Mouse (Mus musculus): ENCODE results near the gene Gpsm1. TPM values are rescaled to one million over a fixed set of nuclear protein-coding genes. Genes with fewer than 3 reads are reported as not detected.

Gene Gpsm1
- polyA plus RNA-seq, 1 experiment from 2014 or later = 36.5 TPM

DNA sequence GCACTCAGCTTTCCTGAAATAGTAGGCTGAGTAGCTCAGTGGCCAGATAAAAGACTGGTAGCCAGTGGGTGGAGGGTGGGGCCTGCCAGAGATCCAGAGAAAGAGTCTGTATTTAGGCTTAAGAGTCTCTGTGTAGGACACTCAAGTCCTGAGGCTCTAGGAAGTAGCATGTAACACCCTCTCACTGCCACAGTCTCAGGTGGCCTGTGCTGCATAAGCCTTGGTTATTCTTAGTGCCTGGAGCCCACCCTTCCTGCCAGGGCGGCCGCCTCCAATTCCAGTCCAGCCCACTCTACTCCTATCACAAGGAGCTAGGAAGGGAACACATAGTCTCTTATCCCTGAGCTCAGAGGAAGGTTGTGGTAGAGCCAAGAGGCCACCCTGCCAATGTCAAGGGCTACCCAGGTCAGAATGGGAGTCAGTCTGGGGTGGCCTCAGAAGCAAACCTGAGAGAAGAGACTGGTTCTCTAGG lies 26.2 kb downstream of the Gpsm1 start:
- peak overlapping the region; percentile 62 for H3K9ac ChIP-seq (ENCODE audit: low read length)
- no peaks in the 10 kb centered on the region for H3K9me3 ChIP-seq (ENCODE audit: control insufficient read depth, low read length)
- ATAC-seq (ENCODE audit: insufficient number of reproducible peaks, insufficient read depth, low FRiP score, low read depth) = peak; percentile 34
- peaks cover 48% of the 10 kb centered on the region for H3K36me3 ChIP-seq (ENCODE audit: control insufficient read depth, insufficient read depth, low read length)
- peak overlapping the region; percentile 93 to 98 for H3K27ac ChIP-seq (replicated peaks in 1 of 2; ENCODE audit: control insufficient read depth in 1 of 2, insufficient read depth in 1 of 2, low read depth in 2 of 2, low read length in 2 of 2)
- H3K27me3 ChIP-seq (ENCODE audit: control insufficient read depth, insufficient read depth, low read length) = no peaks in the 10 kb centered on the region
- peaks cover 51% of the 10 kb centered on the region in 2 experiments for H3K4me1 ChIP-seq (ENCODE audit: control insufficient read depth in 2 of 2, insufficient read depth in 2 of 2, low read length in 2 of 2)
- no peak overlapping the region for H3K4me3 ChIP-seq (ENCODE audit: control insufficient read depth in 1 of 2, insufficient read depth in 1 of 2, low read depth in 1 of 2, low read length in 2 of 2)
- WGBS = 9% methylated on average over 2 of the region's 2 CpGs
- H3K4me2 ChIP-seq (ENCODE audit: low read length) = peak overlapping the region; percentile 55

- Histone ChIP-seq H3K4me3 (ENCODE audit: control insufficient read depth in 1 of 2, insufficient read depth in 1 of 2, low read depth in 1 of 2, low read length in 2 of 2) (no peak overlapping the region), H3K36me3 (ENCODE audit: control insufficient read depth, insufficient read depth, low read length) (peaks cover 53% of the 10 kb centered on the region), H3K4me1 (ENCODE audit: control insufficient read depth in 2 of 2, insufficient read depth in 2 of 2, low read length in 2 of 2) (peaks cover 51% of the 10 kb centered on the region in 2 experiments), H3K27me3 (ENCODE audit: control insufficient read depth, insufficient read depth, low read length) (no peaks in the 10 kb centered on the region), H3K4me2 (ENCODE audit: low read length) (peak overlapping the region; percentile 55), H3K27ac (replicated peaks in 1 of 2; ENCODE audit: control insufficient read depth in 1 of 2, insufficient read depth in 1 of 2, low read depth in 2 of 2, low read length in 2 of 2) (peak overlapping the region; percentile 93 to 98), H3K9me3 (ENCODE audit: control insufficient read depth, low read length) (no peaks in the 10 kb centered on the region), H3K9ac (ENCODE audit: low read length) (peak overlapping the region; percentile 62)
- 18% methylated on average over 10 of the region's 10 CpGs for WGBS
- peak; percentile 75 for ATAC-seq (ENCODE audit: insufficient number of reproducible peaks, insufficient read depth, low FRiP score, low read depth)
These were observed 26.7 kb downstream of the Gpsm1 start for GRCm38 (mm10) chr2:26342044-26342443.

- Histone ChIP-seq H3K36me3 (ENCODE audit: control insufficient read depth, insufficient read depth, low read length) (peaks cover 61% of the 10 kb centered on the region), H3K4me2 (ENCODE audit: low read length) (peak overlapping the region; percentile 22), H3K9me3 (ENCODE audit: control insufficient read depth, low read length) (no peaks in the 10 kb centered on the region), H3K27ac (replicated peaks in 1 of 2; ENCODE audit: control insufficient read depth in 1 of 2, insufficient read depth in 1 of 2, low read depth in 2 of 2, low read length in 2 of 2) (peak overlapping the region; percentile 93 to 98), H3K9ac (ENCODE audit: low read length) (peak overlapping the region; percentile 23; the same call in 1 of the 2 replicates), H3K27me3 (ENCODE audit: control insufficient read depth, insufficient read depth, low read length) (no peaks in the 10 kb centered on the region), H3K4me3 (ENCODE audit: control insufficient read depth in 1 of 2, insufficient read depth in 1 of 2, low read depth in 1 of 2, low read length in 2 of 2) (no peak overlapping the region), H3K4me1 (ENCODE audit: control insufficient read depth in 2 of 2, insufficient read depth in 2 of 2, low read length in 2 of 2) (peaks cover 51% of the 10 kb centered on the region in 2 experiments)
- 48% methylated on average over 11 of the region's 11 CpGs for WGBS
- ATAC-seq (ENCODE audit: insufficient number of reproducible peaks, insufficient read depth, low FRiP score, low read depth) = peak; percentile 15; the same call in 1 of the 2 replicates
These were observed 27.5 kb downstream of the Gpsm1 start for GRCm38 (mm10) chr2:26342609-26343490.

DNA sequence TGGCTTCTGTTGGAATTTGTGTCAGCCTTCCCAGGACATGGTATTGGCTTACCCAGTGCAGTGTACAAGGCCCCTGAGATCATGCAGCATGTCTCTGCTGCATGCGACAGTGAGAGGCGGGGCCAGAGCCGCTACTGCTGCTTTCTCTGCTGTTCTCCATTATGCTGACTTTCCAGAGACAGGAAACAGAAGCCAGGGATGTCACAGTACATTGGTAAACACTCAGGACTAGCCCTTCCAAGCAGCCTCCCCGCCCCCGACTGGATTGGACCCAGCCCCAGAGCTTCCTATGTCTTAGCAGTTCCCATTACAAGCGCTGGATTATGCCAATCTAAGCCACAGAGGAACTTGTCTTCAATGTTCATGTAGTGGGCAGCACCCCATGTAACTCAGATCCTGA lies 32.9 kb downstream of the Gpsm1 start:
- H3K4me3 ChIP-seq (ENCODE audit: control insufficient read depth in 1 of 2, insufficient read depth in 1 of 2, low read depth in 1 of 2, low read length in 2 of 2) = no peak overlapping the region
- no peaks in the 10 kb centered on the region for H3K27me3 ChIP-seq (ENCODE audit: control insufficient read depth, insufficient read depth, low read length)
- H3K9ac ChIP-seq (ENCODE audit: low read length) = no peak overlapping the region
- peaks cover 70% of the 10 kb centered on the region for H3K36me3 ChIP-seq (ENCODE audit: control insufficient read depth, insufficient read depth, low read length)
- no peak overlapping the region for H3K4me2 ChIP-seq (ENCODE audit: low read length)
- peaks cover 17 to 18% of the 10 kb centered on the region in 2 experiments for H3K4me1 ChIP-seq (ENCODE audit: control insufficient read depth in 2 of 2, insufficient read depth in 2 of 2, low read length in 2 of 2)
- 46% methylated on average over 6 of the region's 6 CpGs for WGBS
- peak overlapping the region; percentile 49 to 64; a peak in 3 of 4 replicates for H3K27ac ChIP-seq (replicated peaks in 1 of 2; ENCODE audit: control insufficient read depth in 1 of 2, insufficient read depth in 1 of 2, low read depth in 2 of 2, low read length in 2 of 2)
- no peak for ATAC-seq (ENCODE audit: insufficient number of reproducible peaks, insufficient read depth, low FRiP score, low read depth)
- no peaks in the 10 kb centered on the region for H3K9me3 ChIP-seq (ENCODE audit: control insufficient read depth, low read length)

- WGBS = 3% methylated on average over 62 of the region's 62 CpGs
- peak; percentile 46; the same call in 1 of the 2 replicates for ATAC-seq (ENCODE audit: insufficient number of reproducible peaks, insufficient read depth, low FRiP score, low read depth)
- no peaks in the 10 kb centered on the region for H3K9me3 ChIP-seq (ENCODE audit: control insufficient read depth, low read length)
These were observed 36.3 kb downstream of the Gpsm1 start, which contains the start of gene Dnlz for GRCm38 (mm10) chr2:26351358-26352290. TSS of gene Dnlz (minus strand) at chr2:26352110.

GRCm38 (mm10) chr2:26352291-26352910 lies 37.1 kb downstream of the Gpsm1 start:
- 3% methylated on average over 36 of the region's 36 CpGs for WGBS
- Histone ChIP-seq H3K9me3 (ENCODE audit: control insufficient read depth, low read length) (no peaks in the 10 kb centered on the region), H3K27ac (replicated peaks in 1 of 2; ENCODE audit: control insufficient read depth in 1 of 2, insufficient read depth in 1 of 2, low read depth in 2 of 2, low read length in 2 of 2) (no peak overlapping the region), H3K4me3 (ENCODE audit: control insufficient read depth in 1 of 2, insufficient read depth in 1 of 2, low read depth in 1 of 2, low read length in 2 of 2) (peak overlapping the region; percentile 89 to 93), H3K36me3 (ENCODE audit: control insufficient read depth, insufficient read depth, low read length) (peaks cover 31% of the 10 kb centered on the region), H3K27me3 (ENCODE audit: control insufficient read depth, insufficient read depth, low read length) (no peaks in the 10 kb centered on the region), H3K4me1 (ENCODE audit: control insufficient read depth in 2 of 2, insufficient read depth in 2 of 2, low read length in 2 of 2) (peaks cover 14 to 15% of the 10 kb centered on the region in 2 experiments), H3K4me2 (ENCODE audit: low read length) (peak overlapping the region; percentile 93), H3K9ac (ENCODE audit: low read length) (peak overlapping the region; percentile 96)
- no peak for ATAC-seq (ENCODE audit: insufficient number of reproducible peaks, insufficient read depth, low FRiP score, low read depth)

More at GRCm38 (mm10) chr2:26351358-26352290, 36.3 kb downstream of the Gpsm1 start, which contains the start of gene Dnlz:
- Histone ChIP-seq H3K4me2 (ENCODE audit: low read length) (peak within 1 kb of the TSS; percentile 93), H3K27ac (replicated peaks in 1 of 2; ENCODE audit: control insufficient read depth in 1 of 2, insufficient read depth in 1 of 2, low read depth in 2 of 2, low read length in 2 of 2) (peak within 1 kb of the TSS; percentile 62 to 80), H3K4me1 (ENCODE audit: control insufficient read depth in 2 of 2, insufficient read depth in 2 of 2, low read length in 2 of 2) (peaks cover 14 to 15% of the 10 kb centered on the region in 2 experiments), H3K27me3 (ENCODE audit: control insufficient read depth, insufficient read depth, low read length) (no peaks in the 10 kb centered on the region), H3K36me3 (ENCODE audit: control insufficient read depth, insufficient read depth, low read length) (peaks cover 39% of the 10 kb centered on the region), H3K4me3 (ENCODE audit: control insufficient read depth in 1 of 2, insufficient read depth in 1 of 2, low read depth in 1 of 2, low read length in 2 of 2) (peak within 1 kb of the TSS; percentile 89 to 93), H3K9ac (ENCODE audit: low read length) (peak within 1 kb of the TSS; percentile 96)

Data from heart, embryonic 14.5 days (tissue).